Mouse (Mus musculus): ENCODE results near the gene Msrb3.

Gene Msrb3

GRCm38 (mm10) chr10:120853816-120854215 is 45.1 kb downstream of the Msrb3 start:
- TF ChIP-seq GATA4 (IDR thresholded peaks at IDR 0.05; ENCODE audit: insufficient replicate concordance, low read length): no peak

DNA sequence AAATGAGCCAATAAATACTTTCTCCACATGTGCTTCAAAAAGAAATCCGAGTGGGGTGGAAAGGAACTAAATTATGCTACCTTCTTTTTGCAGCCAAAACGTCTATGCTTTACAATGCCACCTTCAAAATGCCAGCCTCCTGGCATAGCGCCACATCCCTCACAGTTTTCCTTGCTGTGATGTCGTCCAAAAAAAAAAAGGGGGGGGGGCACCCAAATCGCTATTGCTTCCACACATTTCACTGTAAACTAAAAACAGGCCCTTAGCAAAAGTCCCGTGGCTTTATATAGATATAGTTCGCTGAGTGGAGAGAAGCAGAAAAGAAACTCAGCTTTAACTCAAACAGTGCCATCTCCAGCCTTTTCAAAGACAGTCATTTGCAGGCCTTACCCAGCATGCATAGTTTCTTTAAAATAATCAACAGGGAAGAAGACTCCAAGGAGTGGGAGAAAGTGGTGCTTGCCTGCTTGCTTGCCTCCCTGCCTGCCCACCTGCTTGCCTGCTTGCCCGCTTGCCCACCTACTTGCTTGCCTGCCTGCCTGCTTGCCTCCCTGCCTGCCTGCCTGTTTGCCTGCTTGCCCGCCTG is 47.6 kb downstream of the Msrb3 start:
- no peak for TF ChIP-seq GATA4 (IDR thresholded peaks at IDR 0.05; ENCODE audit: insufficient replicate concordance, low read length)

DNA sequence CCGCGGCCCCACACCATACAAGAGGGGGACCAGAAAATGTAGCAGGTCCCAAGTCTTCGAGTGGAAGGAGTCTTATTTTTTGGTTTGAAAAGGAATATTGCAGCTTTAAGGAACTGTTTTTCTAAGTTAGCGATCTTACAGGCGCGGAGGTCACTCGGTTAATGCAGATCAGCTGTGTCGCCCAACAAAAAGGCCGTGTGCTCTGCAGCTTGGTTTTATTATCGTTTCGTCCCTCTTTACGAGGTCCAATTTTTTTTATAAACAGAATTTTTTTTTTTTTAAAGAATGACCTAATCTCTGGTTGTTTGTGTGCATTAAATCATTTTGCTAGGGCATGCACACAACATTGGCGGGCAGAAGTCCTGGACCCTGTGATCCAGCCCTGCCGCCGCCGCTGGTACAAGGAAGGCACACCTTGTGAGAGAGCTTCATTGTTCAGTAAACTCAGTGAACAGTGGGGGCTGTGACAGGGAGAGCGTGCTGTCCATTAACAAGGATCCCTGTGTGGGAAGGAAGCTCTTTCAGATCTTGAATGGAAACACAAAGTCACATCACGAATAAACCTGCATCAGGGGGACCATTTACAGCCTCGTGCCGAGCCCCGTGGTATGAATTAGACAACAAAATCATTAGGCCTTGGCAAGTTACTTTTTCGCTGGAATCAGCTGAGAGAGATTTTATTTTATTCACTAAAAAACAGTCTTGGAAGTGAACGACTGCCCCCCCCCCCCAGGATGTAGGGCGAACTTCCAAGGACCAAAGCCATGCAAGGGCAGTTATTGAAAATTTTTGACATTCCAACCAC is 48.3 kb downstream of the Msrb3 start:
- TF ChIP-seq GATA4 (IDR thresholded peaks at IDR 0.05; ENCODE audit: insufficient replicate concordance, low read length): no peak

DNA sequence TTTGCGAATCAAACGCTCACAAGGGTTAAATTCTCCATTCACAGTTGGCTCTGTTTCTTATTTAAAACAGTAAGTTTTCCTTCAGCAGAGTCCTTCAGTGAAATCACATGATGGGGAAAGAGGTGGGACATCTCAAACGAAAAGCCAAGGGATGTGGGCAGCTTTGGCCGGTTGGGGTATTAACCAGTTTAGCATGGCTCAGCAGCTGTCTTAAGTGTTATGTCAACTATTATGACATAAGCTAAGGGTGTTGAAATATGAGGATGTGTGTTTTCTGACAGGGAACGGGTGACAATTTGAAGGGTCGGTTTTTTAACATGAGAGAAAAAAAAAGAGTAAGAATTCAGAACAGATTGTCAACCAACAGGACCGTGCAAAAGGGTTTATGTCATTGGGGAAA is 50.2 kb downstream of the Msrb3 start:
- TF ChIP-seq GATA4 (IDR thresholded peaks at IDR 0.05; ENCODE audit: insufficient replicate concordance, low read length): no peak

DNA sequence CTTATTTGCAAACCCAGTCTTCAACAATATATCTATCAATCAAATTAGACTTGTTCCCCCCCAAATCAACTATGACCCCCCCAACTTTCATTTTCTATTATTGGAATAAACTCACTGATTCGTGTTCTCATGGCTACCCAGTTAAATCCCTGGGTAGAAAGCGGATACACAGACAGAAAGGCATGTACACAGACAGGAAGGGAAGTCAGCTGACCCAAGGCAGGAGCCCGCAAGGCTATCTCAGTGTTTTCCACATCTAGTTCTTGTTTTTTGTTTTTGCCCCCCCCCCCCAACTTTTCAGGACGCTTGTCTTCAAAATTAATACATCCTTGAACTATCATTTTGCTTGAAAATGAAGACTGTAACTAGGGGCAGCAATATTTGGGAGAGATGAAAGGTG is 51.1 kb downstream of the Msrb3 start:
- no peak for TF ChIP-seq GATA4 (IDR thresholded peaks at IDR 0.05; ENCODE audit: insufficient replicate concordance, low read length)

DNA sequence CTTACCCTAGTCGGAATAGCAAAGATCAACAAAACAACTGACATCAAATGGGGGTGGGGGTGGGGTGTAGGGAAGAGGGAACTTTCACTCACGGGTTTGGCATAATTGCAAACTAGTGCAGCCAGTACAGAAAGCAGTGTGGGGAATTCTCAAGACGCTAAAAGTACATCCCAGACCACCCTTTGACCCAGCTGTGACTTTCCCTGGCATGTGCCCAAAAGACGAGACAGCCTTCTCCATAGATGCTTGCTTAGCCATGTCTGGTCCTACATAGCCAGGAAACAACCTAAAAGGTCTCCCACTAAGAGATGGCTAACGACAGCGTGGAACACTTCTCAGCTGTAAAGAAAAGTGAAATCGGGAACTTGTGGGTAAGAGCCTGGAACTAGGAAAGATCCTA is 58.9 kb downstream of the Msrb3 start:
- no peak for TF ChIP-seq GATA4 (IDR thresholded peaks at IDR 0.05; ENCODE audit: insufficient replicate concordance, low read length)

- TF ChIP-seq GATA4 (IDR thresholded peaks at IDR 0.05; ENCODE audit: insufficient replicate concordance, low read length): no peak
These were observed 64.4 kb downstream of the Msrb3 start for GRCm38 (mm10) chr10:120834531-120834930.

GRCm38 (mm10) chr10:120833836-120834235 is 65.1 kb downstream of the Msrb3 start:
- TF ChIP-seq GATA4 (IDR thresholded peaks at IDR 0.05; ENCODE audit: insufficient replicate concordance, low read length): no peak

DNA sequence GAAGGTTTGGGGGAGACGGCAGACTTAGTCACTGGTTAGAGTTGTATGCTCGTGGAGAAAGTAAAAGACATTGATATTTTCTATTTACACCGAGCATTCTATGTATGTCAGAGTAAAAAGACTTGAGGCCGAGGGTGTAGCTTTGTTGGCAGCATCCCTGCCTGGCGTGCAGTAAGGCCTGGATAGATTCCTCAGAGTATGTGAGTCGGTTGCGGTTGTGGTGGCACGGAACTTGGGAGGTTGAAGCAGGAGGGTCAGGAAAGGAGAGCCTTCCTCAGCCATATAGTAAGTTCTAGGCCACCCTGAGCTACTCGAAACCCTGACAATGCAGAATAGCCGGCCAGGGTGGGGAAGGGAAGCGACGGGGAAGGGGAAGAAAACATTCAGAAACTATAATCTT is 71.1 kb downstream of the Msrb3 start:
- no peak for TF ChIP-seq GATA4 (IDR thresholded peaks at IDR 0.05; ENCODE audit: insufficient replicate concordance, low read length)

DNA sequence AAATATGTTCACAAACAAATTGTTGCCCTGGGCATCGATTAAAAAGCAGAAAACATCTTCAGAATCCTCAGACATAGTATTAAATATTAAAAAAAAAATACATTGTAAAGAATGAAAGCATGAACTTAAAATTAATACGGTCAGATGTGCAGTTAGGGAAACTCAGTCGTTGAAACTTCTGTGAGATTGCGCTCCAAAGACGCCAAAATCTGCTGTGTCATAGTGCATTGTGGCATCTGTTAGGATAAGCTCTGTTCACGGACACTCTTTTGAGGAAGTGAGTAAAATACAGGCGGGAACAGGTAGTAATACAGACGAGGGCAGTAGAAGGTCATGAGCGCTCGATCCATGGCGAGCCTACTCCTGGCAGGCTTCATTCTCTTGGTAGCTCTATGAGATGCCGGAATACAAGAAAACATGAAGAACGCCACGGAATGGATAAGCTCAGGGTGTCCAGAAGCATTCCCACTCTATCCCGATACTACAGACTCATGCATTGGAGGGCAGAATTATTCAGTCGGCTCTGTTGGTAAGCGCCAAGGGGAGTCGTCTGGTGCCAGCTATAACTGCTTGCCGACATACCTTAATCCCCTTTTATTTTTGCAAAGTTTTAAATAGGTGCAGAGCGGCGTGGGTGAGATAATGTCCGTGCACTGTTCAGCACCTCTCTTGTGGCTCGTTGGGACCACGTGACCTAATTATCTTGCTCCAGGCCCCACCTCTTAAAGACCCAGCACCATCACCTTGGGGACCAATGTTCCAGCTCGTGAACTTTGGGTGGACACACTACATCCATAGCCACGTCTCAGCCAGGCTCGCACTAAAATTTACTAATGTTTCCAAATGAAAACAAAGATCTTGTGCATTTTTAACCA is 71.9 kb downstream of the Msrb3 start:
- TF ChIP-seq GATA4 (IDR thresholded peaks at IDR 0.05; ENCODE audit: insufficient replicate concordance, low read length): no peak

DNA sequence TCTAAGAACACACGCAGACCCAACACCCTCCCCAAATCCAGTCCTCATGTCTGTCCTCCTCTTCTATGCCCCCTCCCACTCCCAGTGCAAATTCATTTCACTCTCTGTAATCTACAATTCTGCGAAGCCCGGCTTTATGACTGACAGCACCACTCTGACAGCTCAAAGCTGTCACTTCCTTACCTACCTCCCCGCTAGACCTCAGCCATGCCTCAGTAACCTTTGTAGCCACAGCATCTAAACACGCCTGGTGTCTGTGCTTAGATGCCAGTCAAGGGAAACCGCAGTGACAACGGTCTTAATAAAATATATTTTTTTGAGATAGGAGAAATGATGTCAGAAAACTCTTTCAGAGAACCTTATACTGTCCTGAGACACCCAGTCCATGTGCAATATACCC is 72.5 kb downstream of the Msrb3 start:
- no peak for TF ChIP-seq GATA4 (IDR thresholded peaks at IDR 0.05; ENCODE audit: insufficient replicate concordance, low read length)

DNA sequence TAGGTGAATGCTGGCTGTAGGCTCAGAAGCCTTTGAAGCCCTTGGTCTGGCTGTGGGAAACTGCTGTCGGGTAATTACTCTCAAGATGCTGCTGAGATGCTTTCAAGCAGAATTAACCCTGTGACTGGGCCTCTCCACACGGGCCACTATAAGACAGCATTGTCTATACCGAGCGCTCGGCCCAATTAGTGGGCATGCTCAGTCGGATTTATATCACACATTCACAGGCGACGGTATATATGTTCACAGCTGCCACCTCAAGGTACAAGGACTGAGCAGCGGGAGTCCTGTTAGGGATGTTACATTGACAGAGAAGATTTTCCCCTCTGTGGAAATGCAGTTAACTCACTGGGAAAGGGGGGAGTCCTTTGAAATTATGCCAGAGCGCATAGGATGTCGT is 73.3 kb downstream of the Msrb3 start:
- no peak for TF ChIP-seq GATA4 (IDR thresholded peaks at IDR 0.05; ENCODE audit: insufficient replicate concordance, low read length)

- TF ChIP-seq GATA4 (IDR thresholded peaks at IDR 0.05; ENCODE audit: insufficient replicate concordance, low read length): no peak
These were observed 77.2 kb downstream of the Msrb3 start for GRCm38 (mm10) chr10:120821491-120822358.

DNA sequence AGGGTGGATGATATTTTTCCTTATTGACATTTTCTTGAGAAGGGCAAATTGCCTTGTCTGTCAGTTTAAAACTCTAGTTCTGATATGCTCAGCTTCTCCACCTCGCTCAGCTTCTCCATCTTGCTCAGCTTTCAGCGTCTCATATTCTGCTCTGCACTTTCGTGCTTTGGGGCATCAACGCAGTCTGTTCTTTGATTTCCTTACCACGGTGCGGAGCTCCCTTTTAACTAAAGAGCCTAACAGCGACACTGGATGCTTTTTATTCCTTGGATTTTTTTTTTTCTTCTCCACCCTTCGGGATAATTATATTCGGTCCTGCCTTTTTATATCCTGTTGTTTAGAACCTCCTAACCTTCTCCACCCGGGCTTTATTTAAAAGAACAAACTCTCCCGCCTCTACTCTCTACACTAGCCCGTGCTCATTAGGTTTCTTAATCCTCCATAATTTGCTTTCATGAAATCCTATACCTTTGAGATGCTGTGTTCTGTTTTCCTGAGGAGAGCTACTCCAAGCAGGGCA is 78.1 kb downstream of the Msrb3 start:
- no peak for TF ChIP-seq GATA4 (IDR thresholded peaks at IDR 0.05; ENCODE audit: insufficient replicate concordance, low read length)

DNA sequence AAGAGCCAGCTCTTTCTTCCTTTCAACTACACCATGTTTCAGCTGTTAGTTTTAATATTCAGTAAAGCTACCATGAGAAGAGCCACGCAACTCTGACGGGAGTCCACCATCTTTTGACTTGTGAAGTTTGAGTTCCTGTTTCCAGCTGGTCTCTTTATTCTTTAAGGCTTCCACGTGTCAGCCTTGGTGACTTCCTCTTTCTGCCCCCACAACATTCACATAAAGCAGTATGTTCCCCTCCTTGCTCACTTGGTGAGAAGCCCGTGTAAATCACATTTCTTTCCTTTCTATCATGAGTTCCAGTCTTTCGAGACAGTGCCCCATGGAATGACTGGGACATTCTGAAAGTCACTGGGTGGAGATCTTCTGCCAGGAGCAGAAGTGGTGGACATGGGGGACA is 83.6 kb downstream of the Msrb3 start:
- no peak for TF ChIP-seq GATA4 (IDR thresholded peaks at IDR 0.05; ENCODE audit: insufficient replicate concordance, low read length)
